Mouse (Mus musculus): ENCODE results near the gene Palld. TPM values are rescaled to one million over a fixed set of nuclear protein-coding genes. Genes with fewer than 3 reads are reported as not detected.
A peak's percentile ranks its signal among the peaks of the same experiment; 100 is the strongest.

Gene Palld
- polyA plus RNA-seq, 1 experiment, result 63.6 TPM

GRCm38 (mm10) chr8:61769340-61769879 lies 133.1 kb downstream of the Palld start:
- Histone ChIP-seq H3K36me3 (ENCODE audit: control insufficient read depth, insufficient read depth, low read length, poor library complexity, severe bottlenecking) (no peaks in the 10 kb centered on the region), H3K27ac (ENCODE audit: insufficient read depth, low read length) (no peak overlapping the region), H3K4me3 (ENCODE audit: low read depth, low read length) (no peak overlapping the region), H3K27me3 (ENCODE audit: control insufficient read depth, insufficient read depth, low read length, poor library complexity, severe bottlenecking) (no peaks in the 10 kb centered on the region; the same call in 1 of the 2 replicates), H3K4me1 (ENCODE audit: control insufficient read depth, insufficient read depth, low read length) (no peaks in the 10 kb centered on the region), H3K9me3 (replicated peaks; ENCODE audit: control insufficient read depth, insufficient read depth, low read length, poor library complexity, severe bottlenecking) (no peaks in the 10 kb centered on the region), H3K9ac (ENCODE audit: low read depth, poor library complexity, severe bottlenecking) (no peak overlapping the region)
- TF ChIP-seq CTCF (IDR thresholded peaks at IDR 0.05; ENCODE audit: low read depth, low read length) (no peak), EP300 (IDR thresholded peaks at IDR 0.05; ENCODE audit: insufficient read depth, low read depth, low read length) (no peak), POLR2A (IDR thresholded peaks at IDR 0.05; ENCODE audit: insufficient read depth, low read length) (no peak)

- peak overlapping the region; percentile 48; the same call in 1 of the 2 replicates for H3K9ac ChIP-seq (ENCODE audit: low read depth, poor library complexity, severe bottlenecking)
- no peak for TF ChIP-seq POLR2A (IDR thresholded peaks at IDR 0.05; ENCODE audit: insufficient read depth, low read length)
Measured at GRCm38 (mm10) chr8:61760190-61760578, 142.3 kb downstream of the Palld start.

GRCm38 (mm10) chr8:61759327-61760189 lies 142.9 kb downstream of the Palld start:
- Histone ChIP-seq H3K27ac (ENCODE audit: insufficient read depth, low read length) (no peak overlapping the region), H3K9ac (ENCODE audit: low read depth, poor library complexity, severe bottlenecking) (peak overlapping the region; percentile 48), H3K36me3 (ENCODE audit: control insufficient read depth, insufficient read depth, low read length, poor library complexity, severe bottlenecking) (no peaks in the 10 kb centered on the region), H3K4me1 (ENCODE audit: control insufficient read depth, insufficient read depth, low read length) (no peaks in the 10 kb centered on the region), H3K27me3 (ENCODE audit: control insufficient read depth, insufficient read depth, low read length, poor library complexity, severe bottlenecking) (peaks cover 6% of the 10 kb centered on the region; the same call in 1 of the 2 replicates), H3K9me3 (replicated peaks; ENCODE audit: control insufficient read depth, insufficient read depth, low read length, poor library complexity, severe bottlenecking) (no peaks in the 10 kb centered on the region), H3K4me3 (ENCODE audit: low read depth, low read length) (peak overlapping the region; percentile 71)
- TF ChIP-seq POLR2A (IDR thresholded peaks at IDR 0.05; ENCODE audit: insufficient read depth, low read length) (no peak), CTCF (IDR thresholded peaks at IDR 0.05; ENCODE audit: low read depth, low read length) (no peak), EP300 (IDR thresholded peaks at IDR 0.05; ENCODE audit: insufficient read depth, low read depth, low read length) (no peak)

More at GRCm38 (mm10) chr8:61760190-61760578, 142.3 kb downstream of the Palld start:
- no peaks in the 10 kb centered on the region for H3K36me3 ChIP-seq (ENCODE audit: control insufficient read depth, insufficient read depth, low read length, poor library complexity, severe bottlenecking)
- no peaks in the 10 kb centered on the region for H3K9me3 ChIP-seq (replicated peaks; ENCODE audit: control insufficient read depth, insufficient read depth, low read length, poor library complexity, severe bottlenecking)
- no peaks in the 10 kb centered on the region for H3K4me1 ChIP-seq (ENCODE audit: control insufficient read depth, insufficient read depth, low read length)
- H3K4me3 ChIP-seq (ENCODE audit: low read depth, low read length), result peak overlapping the region; percentile 71
- H3K27ac ChIP-seq (ENCODE audit: insufficient read depth, low read length), result no peak overlapping the region
- peaks cover 6% of the 10 kb centered on the region; the same call in 1 of the 2 replicates for H3K27me3 ChIP-seq (ENCODE audit: control insufficient read depth, insufficient read depth, low read length, poor library complexity, severe bottlenecking)

DNA sequence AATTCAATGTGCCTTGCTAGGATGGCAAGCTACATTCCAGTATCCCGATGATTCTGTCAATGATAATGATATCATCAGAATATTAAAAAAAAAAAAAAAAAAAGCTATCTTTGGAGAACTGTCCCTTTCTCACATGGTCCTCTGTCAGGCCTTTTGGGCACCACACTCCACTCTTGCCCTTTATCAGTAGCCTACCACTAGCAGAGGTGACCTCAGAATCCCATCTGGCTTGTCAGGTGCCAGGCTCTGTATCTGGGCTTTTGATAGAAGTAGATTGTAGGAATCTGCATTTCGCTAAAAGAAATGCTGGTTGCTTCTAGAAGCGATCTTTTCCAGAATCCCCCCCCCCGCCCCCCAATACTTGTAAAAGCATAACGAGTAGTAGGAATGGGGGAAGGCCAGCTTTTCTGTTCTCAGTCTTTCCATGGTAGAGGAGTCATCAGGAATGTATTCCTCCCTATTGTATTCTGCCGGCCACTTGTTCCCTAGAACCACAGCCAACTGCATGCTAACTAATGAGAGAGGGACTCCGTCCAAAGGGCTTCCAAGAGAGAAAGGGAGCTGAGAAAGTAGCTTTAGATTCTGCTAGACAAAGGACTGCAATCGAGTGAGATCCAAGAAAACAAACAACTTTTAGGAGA lies 143.7 kb downstream of the Palld start:
- Histone ChIP-seq H3K36me3 (ENCODE audit: control insufficient read depth, insufficient read depth, low read length, poor library complexity, severe bottlenecking) (no peaks in the 10 kb centered on the region), H3K27ac (ENCODE audit: insufficient read depth, low read length) (no peak overlapping the region), H3K9ac (ENCODE audit: low read depth, poor library complexity, severe bottlenecking) (0 out of 2 replicates have a peak overlapping the region, but pooled peaks have one; percentile 48), H3K4me1 (ENCODE audit: control insufficient read depth, insufficient read depth, low read length) (no peaks in the 10 kb centered on the region), H3K27me3 (ENCODE audit: control insufficient read depth, insufficient read depth, low read length, poor library complexity, severe bottlenecking) (peaks cover 6% of the 10 kb centered on the region; the same call in 1 of the 2 replicates), H3K9me3 (replicated peaks; ENCODE audit: control insufficient read depth, insufficient read depth, low read length, poor library complexity, severe bottlenecking) (no peaks in the 10 kb centered on the region), H3K4me3 (ENCODE audit: low read depth, low read length) (no peak overlapping the region)
- no peak for TF ChIP-seq EP300 (IDR thresholded peaks at IDR 0.05; ENCODE audit: insufficient read depth, low read depth, low read length)
- no peak for TF ChIP-seq POLR2A (IDR thresholded peaks at IDR 0.05; ENCODE audit: insufficient read depth, low read length)

DNA sequence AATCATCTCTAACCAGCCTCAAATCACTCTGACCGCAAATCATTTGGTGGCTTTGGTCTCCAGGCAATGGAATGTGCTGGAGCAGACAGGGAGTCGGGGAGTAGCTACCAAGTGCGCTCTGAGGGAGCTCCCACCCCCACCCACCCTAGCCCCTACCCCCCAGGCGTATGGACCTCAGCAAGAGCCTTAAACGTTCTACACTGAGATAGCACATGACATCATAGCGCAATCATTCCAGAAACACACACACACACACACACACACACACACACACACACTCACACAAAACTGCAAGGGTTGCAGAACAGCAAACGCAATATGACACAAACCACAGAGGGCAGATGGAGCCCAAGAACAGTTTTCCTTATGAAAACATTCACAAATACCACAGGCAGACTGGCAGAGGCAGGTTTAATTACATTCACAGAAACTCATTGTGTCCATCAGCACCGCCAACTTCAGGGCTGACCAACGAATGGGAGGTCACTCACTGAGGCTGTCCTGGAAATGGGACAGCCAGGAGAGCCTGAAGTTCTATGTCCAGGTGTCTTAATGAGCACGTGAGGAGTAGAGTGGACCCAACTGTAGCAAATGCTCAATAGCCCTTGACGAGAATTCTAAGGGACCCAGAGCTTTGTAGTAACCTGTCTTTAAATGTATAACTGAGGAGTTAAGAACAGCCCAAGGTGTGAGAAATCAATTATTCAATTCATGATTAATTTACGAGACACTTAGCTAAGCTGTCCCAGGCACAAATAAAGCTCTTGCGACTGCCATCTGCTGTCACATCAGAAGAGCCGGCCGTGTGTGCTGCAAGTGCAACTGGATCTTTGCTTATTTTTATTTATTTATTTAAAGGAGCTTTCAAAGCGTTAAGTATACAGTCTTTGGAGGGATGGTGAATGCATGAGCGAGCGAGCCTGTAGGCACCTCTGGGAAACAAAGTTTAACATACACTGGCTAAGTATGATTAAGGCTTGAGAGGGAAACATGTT lies 145.2 kb downstream of the Palld start:
- H3K9me3 ChIP-seq (replicated peaks; ENCODE audit: control insufficient read depth, insufficient read depth, low read length, poor library complexity, severe bottlenecking), result no peaks in the 10 kb centered on the region
- no peaks in the 10 kb centered on the region for H3K36me3 ChIP-seq (ENCODE audit: control insufficient read depth, insufficient read depth, low read length, poor library complexity, severe bottlenecking)
- no peak overlapping the region for H3K4me3 ChIP-seq (ENCODE audit: low read depth, low read length)
- TF ChIP-seq POLR2A (IDR thresholded peaks at IDR 0.05; ENCODE audit: insufficient read depth, low read length), result no peak
- H3K27me3 ChIP-seq (ENCODE audit: control insufficient read depth, insufficient read depth, low read length, poor library complexity, severe bottlenecking), result peaks cover 6% of the 10 kb centered on the region; the same call in 1 of the 2 replicates
- no peaks in the 10 kb centered on the region for H3K4me1 ChIP-seq (ENCODE audit: control insufficient read depth, insufficient read depth, low read length)
- no peak overlapping the region for H3K27ac ChIP-seq (ENCODE audit: insufficient read depth, low read length)
- no peak overlapping the region for H3K9ac ChIP-seq (ENCODE audit: low read depth, poor library complexity, severe bottlenecking)

Data from ES-Bruce4 (cell line).